Mouse (Mus musculus) cerebellum, adult 11-12 months (tissue): ENCODE data around the gene Usp28.
A peak's percentile ranks its signal among the peaks of the same experiment; 100 is the strongest.
"Not testable (repeated sequence)": the region's sequence is repeated elsewhere in the genome, so short reads cannot be mapped to it uniquely, and the experiment has no call there.

ENCODE experiments used
- DNase-seq: peaks from one replicate; pipeline ENCODE4 v3.0.0; 2022

The Usp28 gene

GRCm38 (mm10) chr9:48984845-48985707, at the start of gene Usp28:
Usp28 (plus strand) TSS chr9:48985375.
- DNase-seq, result peak; percentile 99

GRCm38 (mm10) chr9:48942349-48942748, 42.8 kb upstream of the Usp28 start:
- no peak for DNase-seq

DNA sequence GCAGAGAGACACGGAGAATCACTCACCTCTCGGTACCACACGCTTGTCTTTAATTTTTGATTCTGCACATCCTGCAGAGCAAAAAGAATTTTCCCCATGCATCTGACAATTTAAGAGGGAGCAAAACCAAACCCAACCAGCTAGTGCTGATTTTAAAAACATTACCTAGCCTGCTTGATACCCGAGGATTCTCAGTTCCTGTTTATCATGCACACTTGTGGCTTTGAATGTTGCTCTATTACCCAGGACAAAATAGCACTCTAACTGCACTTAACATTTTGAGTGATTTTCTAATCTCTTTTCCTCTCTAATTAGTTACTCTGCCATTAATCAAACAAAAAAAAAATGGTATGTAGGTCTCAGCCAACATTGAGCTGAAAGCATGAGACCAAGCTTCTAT, 37.6 kb upstream of the Usp28 start:
- no peak for DNase-seq

GRCm38 (mm10) chr9:48961314-48961713, 23.9 kb upstream of the Usp28 start:
- DNase-seq, result no peak

- no peak for DNase-seq
These were observed 23.0 kb upstream of the Usp28 start for GRCm38 (mm10) chr9:48962131-48962530.

GRCm38 (mm10) chr9:48964587-48965040, 20.6 kb upstream of the Usp28 start, which contains the start of gene Htr3b:
Htr3b (minus strand) TSS chr9:48964990.
- no peak for DNase-seq

GRCm38 (mm10) chr9:48972494-48972893, 12.7 kb upstream of the Usp28 start:
- no peak for DNase-seq

DNA sequence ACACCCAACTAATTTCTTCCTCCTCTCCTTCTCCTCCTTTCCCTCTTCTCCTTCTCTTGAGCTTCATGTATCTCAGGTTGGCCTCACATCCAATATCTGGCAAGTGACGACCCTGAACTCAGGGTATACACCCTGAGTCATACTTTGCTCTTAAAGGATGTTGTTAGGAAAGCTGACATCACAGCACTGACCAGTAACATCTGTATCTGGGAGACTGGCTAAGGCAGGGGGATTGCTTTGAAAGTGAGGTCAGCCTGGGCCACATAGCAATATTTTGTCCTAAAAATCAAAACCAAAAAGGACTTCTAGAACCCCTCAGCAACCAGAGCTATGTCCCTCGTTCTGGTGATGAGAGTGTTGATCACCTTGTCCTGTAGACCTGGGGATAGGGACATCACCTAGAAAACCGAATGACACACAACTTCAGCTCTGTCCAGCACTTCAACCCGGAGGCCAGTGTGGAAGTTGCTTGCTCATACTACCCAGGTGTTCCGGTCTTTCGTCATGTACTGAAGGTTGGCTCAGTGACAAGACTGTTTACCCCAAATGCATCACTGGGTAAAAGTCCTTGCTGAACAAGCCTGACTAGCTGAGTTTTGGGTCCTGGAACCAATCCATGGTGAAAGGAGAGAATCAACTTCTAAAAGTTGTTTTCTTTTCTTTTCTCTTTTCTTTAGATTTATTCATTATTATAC, 8.4 kb upstream of the Usp28 start:
- no peak for DNase-seq

GRCm38 (mm10) chr9:48980371-48980770, 4.8 kb upstream of the Usp28 start:
- no peak for DNase-seq

GRCm38 (mm10) chr9:48980781-48981180, 4.4 kb upstream of the Usp28 start:
- DNase-seq, result no peak

DNA sequence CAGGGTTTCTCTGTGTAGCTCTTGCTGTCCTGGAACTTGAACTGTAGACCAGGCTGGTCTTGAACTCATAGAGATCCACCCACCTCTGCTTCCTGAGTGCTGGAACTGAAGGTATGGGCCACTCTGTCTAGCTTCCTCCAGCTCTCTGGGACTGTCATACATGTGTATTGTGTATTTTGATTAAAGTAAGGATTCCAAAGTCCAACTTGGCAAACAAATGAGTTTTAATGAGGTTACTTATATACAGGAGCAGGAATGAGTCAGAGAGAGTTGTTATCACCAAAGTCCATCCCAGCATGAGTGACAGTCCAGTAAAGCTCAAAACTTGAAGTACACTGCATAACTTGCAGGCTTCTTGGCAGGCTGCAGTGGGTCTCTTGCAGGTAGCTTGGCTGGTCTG, 3.3 kb upstream of the Usp28 start:
- DNase-seq, result no peak

- not testable (repeated sequence) for DNase-seq
These were observed 1.4 kb upstream of the Usp28 start for GRCm38 (mm10) chr9:48983801-48984200.

GRCm38 (mm10) chr9:48984320-48984844, 793 bp upstream of the Usp28 start:
- peak; percentile 36 for DNase-seq

DNA sequence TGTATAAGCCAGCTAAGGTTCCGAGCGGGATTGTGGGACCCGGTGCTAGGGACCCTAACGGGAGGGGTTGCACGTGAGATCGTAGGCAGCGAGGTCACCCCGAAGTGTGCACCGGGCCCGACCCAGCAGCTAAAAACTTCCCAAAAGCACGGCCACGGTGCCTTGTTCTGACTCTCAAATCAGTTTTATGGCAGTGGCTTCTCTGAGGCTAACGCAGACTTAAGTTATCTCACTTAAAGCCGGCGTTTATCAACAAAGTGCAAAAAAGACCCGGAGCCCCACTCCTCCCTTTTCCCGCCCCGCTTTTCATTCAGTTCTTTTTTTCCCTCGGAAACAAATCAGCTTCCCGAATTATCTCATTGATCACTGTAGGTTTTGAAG, 523 bp downstream of the Usp28 start:
- DNase-seq, result no peak

DNA sequence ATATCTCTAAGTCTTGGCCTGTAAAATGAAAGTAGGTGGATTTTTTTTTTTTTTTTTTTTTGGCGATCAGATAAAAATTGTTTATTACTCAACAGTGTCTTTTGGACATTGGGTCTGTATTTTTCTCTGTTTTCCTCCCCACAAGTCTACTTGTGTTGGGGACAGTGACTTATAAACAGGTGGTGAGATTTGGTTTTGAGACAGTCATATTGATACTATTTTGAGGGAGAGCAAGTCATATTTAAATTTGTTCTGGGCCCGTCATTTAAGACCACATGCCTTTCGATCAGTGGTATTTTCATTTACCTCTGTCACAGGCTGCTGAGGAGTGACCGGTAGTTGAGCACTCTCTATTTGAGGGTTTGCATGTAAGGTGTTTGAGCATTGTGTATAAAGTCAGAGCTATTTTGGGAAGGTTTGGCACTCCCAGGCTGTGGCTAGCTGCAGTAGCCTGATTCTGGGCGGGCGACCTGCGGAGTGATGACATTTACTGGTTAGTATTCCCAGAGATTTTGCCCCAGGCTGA, 1.5 kb downstream of the Usp28 start:
- DNase-seq, result peak; percentile 67

GRCm38 (mm10) chr9:48987201-48988101, 2.3 kb downstream of the Usp28 start:
- DNase-seq, result peak; percentile 44

GRCm38 (mm10) chr9:48991671-48992070, 6.5 kb downstream of the Usp28 start:
- no peak for DNase-seq

GRCm38 (mm10) chr9:48994779-48995178, 9.6 kb downstream of the Usp28 start:
- DNase-seq, result no peak

GRCm38 (mm10) chr9:48995735-48996134, 10.6 kb downstream of the Usp28 start:
- DNase-seq, result no peak

- no peak for DNase-seq
These were observed 14.1 kb downstream of the Usp28 start for GRCm38 (mm10) chr9:48999256-48999655.

DNA sequence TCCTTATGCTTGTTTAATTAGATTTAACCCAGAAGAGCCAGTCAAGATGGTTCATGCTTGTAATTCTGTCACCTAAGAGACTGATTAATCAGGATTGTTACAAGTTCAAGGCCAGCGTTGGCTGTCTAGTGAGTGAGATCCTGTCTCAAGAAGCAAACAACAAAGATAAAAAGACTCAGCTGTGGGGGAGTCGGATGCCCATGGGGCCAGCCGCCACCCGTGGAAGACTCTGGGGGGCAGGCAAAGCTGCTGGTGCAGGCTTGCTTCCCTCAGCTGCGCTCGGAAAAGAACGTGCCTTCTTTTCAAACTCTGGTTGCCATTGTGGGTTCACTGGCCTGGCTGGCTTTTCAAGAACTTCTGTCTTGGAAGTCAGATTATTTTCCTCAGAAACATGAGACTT, 30.6 kb downstream of the Usp28 start:
- DNase-seq, result no peak

GRCm38 (mm10) chr9:49021289-49021688, 36.1 kb downstream of the Usp28 start:
- no peak for DNase-seq
